Mouse (Mus musculus) embryonic fibroblast, embryonic 13.5 days (primary cell): ENCODE data around the gene Prrg2.

Source experiments
- CTCF ChIP-seq: IDR thresholded peaks from 2 replicates; pipeline ENCODE4 v1.5.1; 2011; ENCODE audit warnings: mild to moderate bottlenecking, control low read depth, low read length, moderate library complexity, borderline replicate concordance; ENCODE audit not compliant: insufficient read depth
- POLR2A ChIP-seq: IDR thresholded peaks from 2 replicates; pipeline ENCODE4 v1.6.1; 2011; ENCODE audit warnings: low read depth, mild to moderate bottlenecking, control low read depth, low read length, moderate library complexity

DNA sequence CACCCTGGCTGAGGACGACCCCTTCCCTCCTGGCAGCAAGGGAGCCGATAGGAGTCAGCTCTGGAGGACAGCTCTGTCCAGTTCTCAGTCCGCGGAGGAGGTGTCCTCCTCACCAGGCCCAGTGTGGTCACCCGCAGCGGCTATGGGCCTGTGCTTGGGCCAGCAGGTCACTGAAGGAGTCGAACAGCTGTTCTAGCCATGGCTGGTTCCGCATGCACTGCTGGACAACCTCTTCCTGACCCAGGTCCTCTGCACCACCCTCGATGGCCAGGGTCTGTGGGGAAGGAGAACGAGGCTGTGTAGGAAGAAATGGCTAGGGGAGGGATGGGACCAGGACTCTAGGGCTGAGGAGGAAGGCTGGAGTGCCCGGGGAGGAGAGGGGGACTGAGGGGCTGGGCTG, 34.1 kb downstream of the Prrg2 start:
- no peak for TF ChIP-seq CTCF
- TF ChIP-seq POLR2A: no peak
